Mouse (Mus musculus) liver, embryonic 16.5 days (tissue): ENCODE results near the gene 4930544D05Rik. TPM values are rescaled to one million over a fixed set of nuclear protein-coding genes. Genes with fewer than 3 reads are reported as not detected.

Experiments used
- ATAC-seq: fragments of 200-750 bp; cut with Nextera tagmentation; 2 replicates; pipeline ENCODE4 v1.8.0; 2017; ENCODE audit warnings: low read depth, mild to moderate bottlenecking, moderate number of reproducible peaks, moderate library complexity
- H3K27ac ChIP-seq: fragments of 300-500 bp; sonication (generic); 2 replicates; pipeline ENCODE4 v1.5.1; 2014; ENCODE audit warnings: mild to moderate bottlenecking, low read length
- H3K27me3 ChIP-seq: fragments of 300-500 bp; sonication (generic); 2 replicates; pipeline ENCODE4 v1.6.1; 2014; ENCODE audit warnings: low read depth, low read length, mixed read lengths; ENCODE audit not compliant: control insufficient read depth, insufficient read depth
- H3K36me3 ChIP-seq: fragments of 300-500 bp; sonication (generic); 2 replicates; pipeline ENCODE4 v1.6.1; 2014; ENCODE audit warnings: mild to moderate bottlenecking; ENCODE audit not compliant: control insufficient read depth, insufficient read depth
- H3K4me1 ChIP-seq: fragments of 300-500 bp; sonication (generic); 2 replicates; pipeline ENCODE4 v1.6.1; 2014; ENCODE audit warnings: low read depth, low read length, mixed read lengths; ENCODE audit not compliant: control insufficient read depth
- H3K4me2 ChIP-seq: fragments of 300-500 bp; sonication (generic); 2 replicates; pipeline ENCODE4 v1.6.1; 2014; ENCODE audit warnings: low read depth, low read length, mixed read lengths
- H3K4me3 ChIP-seq: fragments of 300-500 bp; sonication (generic); 2 replicates; pipeline ENCODE4 v1.5.1; 2014; ENCODE audit warnings: low read depth, mild to moderate bottlenecking, low read length
- H3K9ac ChIP-seq: fragments of 300-500 bp; sonication (generic); 2 replicates; pipeline ENCODE4 v1.6.1; 2014; ENCODE audit warnings: low read depth, low read length
- H3K9me3 ChIP-seq: fragments of 300-500 bp; sonication (generic); replicated peaks from 2 replicates; pipeline ENCODE4 v1.6.1; 2016; ENCODE audit warnings: low read length; ENCODE audit not compliant: control insufficient read depth
- WGBS: fragments of 180-500 bp; shearing (Covaris S2); extraction: QIAGEN DNeasy Blood & Tissue Kit; methylation state at CpG from one replicate; pipeline ENCODE4 v1.1.7; 2014; ENCODE audit not compliant: insufficient replicate concordance; 5-methylcytosine and 5-hydroxymethylcytosine counted together
- polyA plus RNA-seq: library from polyadenylated mRNA; unstranded; fragments of >200 nt; fragmentation: Nextera tagmentation; extraction: Ambion mirVana; gene quantifications from 2 replicates; pipeline ENCODE4 v1.2.1, GENCODE M21; 2015

Gene 4930544D05Rik
- polyA plus RNA-seq, 1 experiment from 2014 or later, result not detected

- H3K9me3 ChIP-seq, result no peaks in the 10 kb centered on the region
- H3K27me3 ChIP-seq, result peaks cover 2% of the 10 kb centered on the region; the same call in 1 of the 2 replicates
- H3K36me3 ChIP-seq, result peaks cover 19% of the 10 kb centered on the region
- WGBS, result under 1% methylated on average over 61 of the region's 61 CpGs
- H3K27ac ChIP-seq, result peak overlapping the region; percentile 99
- peak overlapping the region; percentile 92 for H3K4me2 ChIP-seq
- peak overlapping the region; percentile 100 for H3K9ac ChIP-seq
- peak overlapping the region; percentile 99 for H3K4me3 ChIP-seq
- peaks cover 43% of the 10 kb centered on the region for H3K4me1 ChIP-seq
- ATAC-seq, result no peak
Measured at GRCm38 (mm10) chr11:70655571-70656455, 40.2 kb downstream of the 4930544D05Rik start.

- H3K4me1 ChIP-seq, result peaks cover 36% of the 10 kb centered on the region
Measured at GRCm38 (mm10) chr11:70656456-70656927, 40.8 kb downstream of the 4930544D05Rik start.

GRCm38 (mm10) chr11:70656964-70657363 is 41.3 kb downstream of the 4930544D05Rik start, which contains the start of gene Eno3:
Gene Eno3 (plus strand): TSS chr11:70657202.
- Histone ChIP-seq H3K4me2 (peak within 1 kb of the TSS; percentile 92), H3K27ac (peak within 1 kb of the TSS; percentile 99), H3K36me3 (peaks cover 7% of the 10 kb centered on the region), H3K27me3 (peaks cover 2% of the 10 kb centered on the region; the same call in 1 of the 2 replicates), H3K9me3 (no peaks in the 10 kb centered on the region), H3K4me3 (peak within 1 kb of the TSS; percentile 99), H3K4me1 (peaks cover 31% of the 10 kb centered on the region), H3K9ac (peak within 1 kb of the TSS; percentile 100)
- whole genome bisulfite sequencing, result 17% methylated on average over 3 of the region's 3 CpGs
- no peak for ATAC-seq

More at GRCm38 (mm10) chr11:70656456-70656927, 40.8 kb downstream of the 4930544D05Rik start:
- Histone ChIP-seq H3K9me3 (no peaks in the 10 kb centered on the region), H3K36me3 (peaks cover 12% of the 10 kb centered on the region), H3K4me2 (peak overlapping the region; percentile 92), H3K27me3 (peaks cover 2% of the 10 kb centered on the region; the same call in 1 of the 2 replicates), H3K9ac (peak overlapping the region; percentile 100; the same call in 1 of the 2 replicates), H3K27ac (peak overlapping the region; percentile 2; the same call in 1 of the 2 replicates), H3K4me3 (peak overlapping the region; percentile 99)
- no peak for ATAC-seq
- WGBS, result 25% methylated on average over 16 of the region's 16 CpGs

GRCm38 (mm10) chr11:70657573-70657972 is 41.9 kb downstream of the 4930544D05Rik start:
- H3K27me3 ChIP-seq, result peaks cover 2% of the 10 kb centered on the region; the same call in 1 of the 2 replicates
- H3K9ac ChIP-seq, result no peak overlapping the region
- H3K27ac ChIP-seq, result no peak overlapping the region
- no peaks in the 10 kb centered on the region for H3K9me3 ChIP-seq
- 42% methylated on average over 6 of the region's 6 CpGs for WGBS
- no peak overlapping the region for H3K4me2 ChIP-seq
- no peak for ATAC-seq
- H3K4me3 ChIP-seq, result no peak overlapping the region
- peaks cover 5% of the 10 kb centered on the region; the same call in 1 of the 2 replicates for H3K36me3 ChIP-seq
- peaks cover 25% of the 10 kb centered on the region for H3K4me1 ChIP-seq

GRCm38 (mm10) chr11:70657991-70658390 is 42.3 kb downstream of the 4930544D05Rik start:
- WGBS, result 59% methylated on average over 9 of the region's 9 CpGs
- Histone ChIP-seq H3K27me3 (peaks cover 2% of the 10 kb centered on the region; the same call in 1 of the 2 replicates), H3K4me2 (no peak overlapping the region), H3K9me3 (no peaks in the 10 kb centered on the region), H3K36me3 (peaks cover 8% of the 10 kb centered on the region), H3K27ac (no peak overlapping the region), H3K4me1 (peaks cover 21% of the 10 kb centered on the region), H3K9ac (no peak overlapping the region), H3K4me3 (no peak overlapping the region)
- no peak for ATAC-seq

- Histone ChIP-seq H3K27ac (no peak overlapping the region), H3K4me3 (no peak overlapping the region), H3K9me3 (no peaks in the 10 kb centered on the region), H3K36me3 (peaks cover 10% of the 10 kb centered on the region), H3K27me3 (peaks cover 2% of the 10 kb centered on the region; the same call in 1 of the 2 replicates), H3K4me1 (peaks cover 20% of the 10 kb centered on the region), H3K4me2 (no peak overlapping the region), H3K9ac (no peak overlapping the region)
- 75% methylated on average over 5 of the region's 5 CpGs for WGBS
- ATAC-seq, result no peak
Measured at GRCm38 (mm10) chr11:70658521-70658920, 42.9 kb downstream of the 4930544D05Rik start.

GRCm38 (mm10) chr11:70658942-70659341 is 43.3 kb downstream of the 4930544D05Rik start:
- ATAC-seq, result no peak
- Histone ChIP-seq H3K4me2 (no peak overlapping the region), H3K9me3 (no peaks in the 10 kb centered on the region), H3K27me3 (peaks cover 2% of the 10 kb centered on the region; the same call in 1 of the 2 replicates), H3K4me3 (no peak overlapping the region), H3K27ac (no peak overlapping the region), H3K9ac (no peak overlapping the region), H3K36me3 (peaks cover 14% of the 10 kb centered on the region), H3K4me1 (peaks cover 20% of the 10 kb centered on the region)
- 62% methylated on average over 8 of the region's 8 CpGs for WGBS

GRCm38 (mm10) chr11:70660571-70660970 is 44.9 kb downstream of the 4930544D05Rik start:
- ATAC-seq, result no peak
- WGBS, result 77% methylated on average over 8 of the region's 8 CpGs
- H3K9ac ChIP-seq, result no peak overlapping the region
- H3K27ac ChIP-seq, result no peak overlapping the region
- H3K4me3 ChIP-seq, result no peak overlapping the region
- peaks cover 2% of the 10 kb centered on the region; the same call in 1 of the 2 replicates for H3K27me3 ChIP-seq
- H3K4me2 ChIP-seq, result no peak overlapping the region
- no peaks in the 10 kb centered on the region for H3K9me3 ChIP-seq
- H3K4me1 ChIP-seq, result peaks cover 14% of the 10 kb centered on the region
- peaks cover 24% of the 10 kb centered on the region for H3K36me3 ChIP-seq
